Mouse (Mus musculus): ENCODE results near the gene Kcnb1.

GRCm38 (mm10) chr2:167122737-167123136, 67.2 kb downstream of the Kcnb1 start:
- TF ChIP-seq CTCF (IDR thresholded peaks at IDR 0.05; ENCODE audit: control insufficient read depth, insufficient read depth, low read length) (no peak), POLR2A (IDR thresholded peaks at IDR 0.05; ENCODE audit: borderline replicate concordance, control insufficient read depth, low read depth, low read length) (no peak)
